Mouse (Mus musculus): ENCODE measurements around the gene B3gnt5.

DNA sequence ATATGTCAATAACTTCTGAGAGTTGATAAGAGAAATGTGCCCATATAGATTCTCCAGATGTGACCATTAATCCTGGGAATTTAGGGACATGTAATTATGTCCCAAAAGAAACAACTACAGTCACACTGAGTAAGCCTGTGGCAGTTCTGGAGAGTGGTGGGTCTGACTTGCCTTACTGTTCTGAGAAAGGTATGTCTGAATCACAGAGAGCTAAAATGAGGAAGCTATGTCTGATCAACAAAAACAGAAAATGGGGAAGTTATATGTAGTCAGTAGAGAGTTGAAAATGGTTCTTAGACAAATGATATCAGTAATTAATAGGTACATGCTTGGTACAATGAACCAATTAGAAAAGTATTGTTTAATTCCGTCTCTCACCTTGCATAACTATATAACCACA is 27.1 kb upstream of the B3gnt5 start:
- TF ChIP-seq POLR2A (IDR thresholded peaks at IDR 0.05; ENCODE audit: low read depth, low read length) (no peak), CTCF (conservative IDR thresholded peaks at IDR 0.05; ENCODE audit: insufficient read depth, insufficient read length, low read depth, low read length) (no peak)

Data from kidney, adult 2 months (tissue).